Mouse (Mus musculus) kidney, postnatal 0 days (tissue): ENCODE data around the gene Kdelc2. TPM values are rescaled to one million over a fixed set of nuclear protein-coding genes. Genes with fewer than 3 reads are reported as not detected.

ENCODE experiments used
- ATAC-seq: fragments of 200-750 bp; cut with Nextera tagmentation; replicated peaks from 2 replicates; pipeline ENCODE4 v1.8.0; 2017; ENCODE audit warnings: low read depth, moderate number of reproducible peaks, moderate TSS enrichment, moderate library complexity; ENCODE audit not compliant: low FRiP score
- DNase-seq: peaks from one replicate; pipeline ENCODE4 v3.0.0-alpha.2; 2016; ENCODE audit warnings: low spot score
- H3K27ac ChIP-seq: fragments of 300-500 bp; sonication (generic); 2 replicates; pipeline ENCODE4 v1.5.1; 2014; ENCODE audit warnings: mild to moderate bottlenecking
- H3K27me3 ChIP-seq: fragments of 300-500 bp; sonication (generic); 2 replicates; pipeline ENCODE4 v1.6.1; 2014; ENCODE audit warnings: low read length, mixed read lengths; ENCODE audit not compliant: insufficient read depth
- H3K36me3 ChIP-seq: fragments of 300-500 bp; sonication (generic); 2 replicates; pipeline ENCODE4 v1.6.1; 2014; ENCODE audit warnings: low read length, mixed read lengths; ENCODE audit not compliant: insufficient read depth
- H3K4me1 ChIP-seq: fragments of 300-500 bp; sonication (generic); replicated peaks from 2 replicates; pipeline ENCODE4 v1.6.1; 2014; ENCODE audit warnings: antibody characterized with exemption, low read length, mixed read lengths; ENCODE audit not compliant: insufficient read depth
- H3K4me2 ChIP-seq: fragments of 300-500 bp; sonication (generic); 2 replicates; pipeline ENCODE4 v1.6.1; 2014; ENCODE audit warnings: mild to moderate bottlenecking, low read length, moderate library complexity, mixed read lengths
- H3K4me3 ChIP-seq: fragments of 300-500 bp; sonication (generic); replicated peaks from 2 replicates; pipeline ENCODE4 v1.5.1; 2014; ENCODE audit warnings: low read depth, low read length
- H3K9ac ChIP-seq: fragments of 300-500 bp; sonication (generic); 2 replicates; pipeline ENCODE4 v1.6.1; 2014; ENCODE audit warnings: low read depth, low read length
- H3K9me3 ChIP-seq: fragments of 300-500 bp; sonication (generic); replicated peaks from 2 replicates; pipeline ENCODE4 v1.6.1; 2016; ENCODE audit warnings: low read length, inconsistent platforms, mixed read lengths
- CTCF ChIP-seq: IDR thresholded peaks from 2 replicates; pipeline ENCODE4 v1.5.1; 2016; ENCODE audit warnings: antibody characterized with exemption, low read depth, mild to moderate bottlenecking, moderate library complexity
- WGBS: fragments of 180-500 bp; shearing (Covaris S2); extraction: QIAGEN DNeasy Blood & Tissue Kit; methylation state at CpG from one replicate; pipeline ENCODE4 v1.1.7; 2014; 5-methylcytosine and 5-hydroxymethylcytosine counted together
- polyA plus RNA-seq: library from polyadenylated mRNA; unstranded; fragments of >200 nt; fragmentation: Nextera tagmentation; extraction: Ambion mirVana; gene quantifications from 2 replicates; pipeline ENCODE4 v1.2.1, GENCODE M21; 2015

The Kdelc2 gene
- polyA plus RNA-seq, 1 experiment from 2014 or later = 28.6 TPM

- Histone ChIP-seq H3K4me2 (no peak overlapping the region), H3K36me3 (no peaks in the 10 kb centered on the region), H3K9ac (no peak overlapping the region), H3K4me3 (no peak overlapping the region), H3K27me3 (no peaks in the 10 kb centered on the region), H3K27ac (no peak overlapping the region), H3K4me1 (no peaks in the 10 kb centered on the region), H3K9me3 (no peaks in the 10 kb centered on the region)
- DNase-seq (no peak), ATAC-seq (no peak)
- no peak for TF ChIP-seq CTCF
- 79% methylated on average over 2 of the region's 2 CpGs for WGBS
These were observed 3.2 kb upstream of the Kdelc2 start for GRCm38 (mm10) chr9:53380595-53380994.

GRCm38 (mm10) chr9:53381113-53381615 is 2.7 kb upstream of the Kdelc2 start:
- Histone ChIP-seq H3K36me3 (no peaks in the 10 kb centered on the region), H3K9ac (no peak overlapping the region), H3K4me1 (no peaks in the 10 kb centered on the region), H3K9me3 (no peaks in the 10 kb centered on the region), H3K4me3 (no peak overlapping the region), H3K27ac (no peak overlapping the region), H3K27me3 (no peaks in the 10 kb centered on the region), H3K4me2 (no peak overlapping the region)
- 0 out of 2 replicates have a peak, but pooled peaks have one; percentile 19 for TF ChIP-seq CTCF
- DNase-seq (no peak), ATAC-seq (no peak)
- 73% methylated on average over 4 of the region's 5 CpGs for WGBS

- Histone ChIP-seq H3K4me3 (peak overlapping the region; percentile 78), H3K36me3 (no peaks in the 10 kb centered on the region), H3K9ac (peak overlapping the region; percentile 97), H3K27me3 (no peaks in the 10 kb centered on the region), H3K27ac (peak overlapping the region; percentile 99), H3K9me3 (no peaks in the 10 kb centered on the region), H3K4me1 (no peaks in the 10 kb centered on the region), H3K4me2 (peak overlapping the region; percentile 96)
- TF ChIP-seq CTCF = no peak
- DNase-seq (no peak), ATAC-seq (peak; percentile 16; the same call in 1 of the 2 replicates)
- 6% methylated on average over 8 of the region's 8 CpGs for WGBS
These were observed 1.0 kb downstream of the Kdelc2 start for GRCm38 (mm10) chr9:53384873-53385272.

- no peak for ATAC-seq
These were observed 3.6 kb downstream of the Kdelc2 start for GRCm38 (mm10) chr9:53387431-53387830.

GRCm38 (mm10) chr9:53389109-53389508 is 5.3 kb downstream of the Kdelc2 start:
- Histone ChIP-seq H3K4me1 (no peaks in the 10 kb centered on the region), H3K9me3 (no peaks in the 10 kb centered on the region), H3K4me3 (no peak overlapping the region), H3K36me3 (peaks cover 6% of the 10 kb centered on the region; the same call in 1 of the 2 replicates), H3K4me2 (no peak overlapping the region), H3K27ac (no peak overlapping the region), H3K27me3 (no peaks in the 10 kb centered on the region), H3K9ac (no peak overlapping the region)
- TF ChIP-seq CTCF = no peak
- 88% methylated on average over 3 of the region's 3 CpGs for WGBS
- DNase-seq (no peak), ATAC-seq (no peak)

More at GRCm38 (mm10) chr9:53387431-53387830, 3.6 kb downstream of the Kdelc2 start:
- Histone ChIP-seq H3K9ac (no peak overlapping the region), H3K36me3 (peaks cover 6% of the 10 kb centered on the region; the same call in 1 of the 2 replicates), H3K4me2 (no peak overlapping the region), H3K27ac (no peak overlapping the region), H3K9me3 (no peaks in the 10 kb centered on the region), H3K4me1 (no peaks in the 10 kb centered on the region), H3K4me3 (no peak overlapping the region), H3K27me3 (no peaks in the 10 kb centered on the region)
- DNase-seq = no peak
- 59% methylated on average over 2 of the region's 2 CpGs for WGBS
- TF ChIP-seq CTCF = no peak

- WGBS = 58% methylated on average over 7 of the region's 7 CpGs
- no peak for TF ChIP-seq CTCF
These were observed 6.3 kb downstream of the Kdelc2 start for GRCm38 (mm10) chr9:53390136-53390535.

More at GRCm38 (mm10) chr9:53390136-53390535, 6.3 kb downstream of the Kdelc2 start:
- no peak overlapping the region for H3K4me3 ChIP-seq
- H3K27ac ChIP-seq = no peak overlapping the region
- H3K36me3 ChIP-seq = peaks cover 6% of the 10 kb centered on the region; the same call in 1 of the 2 replicates
- H3K9me3 ChIP-seq = no peaks in the 10 kb centered on the region
- no peaks in the 10 kb centered on the region for H3K27me3 ChIP-seq
- no peak overlapping the region for H3K9ac ChIP-seq
- no peaks in the 10 kb centered on the region for H3K4me1 ChIP-seq
- DNase-seq = no peak
- ATAC-seq = no peak
- H3K4me2 ChIP-seq = no peak overlapping the region
